Mouse (Mus musculus): Measurements from ENCODE around the gene Otud3. TPM values are rescaled to one million over a fixed set of nuclear protein-coding genes. Genes with fewer than 3 reads are reported as not detected.

The Otud3 gene
- total RNA-seq, 2 experiments from 2014 or later = 7.5 to 9.3 TPM

Other genes starting within 250 kb of the Otud3 start
- not detected for gene Pla2g2c, start 189.2 kb downstream of the Otud3 start, total RNA-seq (2021)
- gene Ubxn10, start 176.8 kb downstream of the Otud3 start, total RNA-seq (2021) = 1 to 10 TPM in 1 of 2 experiments, under 1 TPM in 1; 0.79 to 1.0 TPM
- under 1 TPM in 1 of 2 experiments, not detected in 1; 0.10 TPM for gene Pla2g2f, start 156.3 kb downstream of the Otud3 start, total RNA-seq (2021)
- gene Pla2g2d, start 138.2 kb downstream of the Otud3 start, total RNA-seq (2021) = not detected
- 1 to 10 TPM; 7.9 to 8.6 TPM for gene Pla2g5, start 50.5 kb downstream of the Otud3 start, total RNA-seq (2021)
- not detected for gene Gm13030, start 40.0 kb downstream of the Otud3 start, total RNA-seq (2021)
- gene Pla2g2e, start 36.0 kb downstream of the Otud3 start, total RNA-seq (2021) = under 1 TPM; 0.36 to 0.59 TPM
- gene Rnf186, start 53.2 kb upstream of the Otud3 start, total RNA-seq (2021) = not detected
- gene Tmco4, start 58.9 kb upstream of the Otud3 start, total RNA-seq (2021) = 10 to 100 TPM; 11.7 to 14.2 TPM
- not detected for gene Htr6, start 161.6 kb upstream of the Otud3 start, total RNA-seq (2021)
- 10 to 100 TPM; 19.6 to 20.8 TPM for gene Nbl1, start 179.0 kb upstream of the Otud3 start, total RNA-seq (2021)
- gene Minos1, start 217.2 kb upstream of the Otud3 start, total RNA-seq (2021) = 100 to 1,000 TPM; 588 to 656 TPM

Data from heart, postnatal 4 days (tissue).